Mouse (Mus musculus): ENCODE results near the gene Gfi1b. TPM values are rescaled to one million over a fixed set of nuclear protein-coding genes. Genes with fewer than 3 reads are reported as not detected.

Gene Gfi1b
- polyA plus RNA-seq, 1 experiment from 2014 or later: 0.42 TPM

GRCm38 (mm10) chr2:28605789-28606541 lies 15.8 kb downstream of the Gfi1b start:
- Histone ChIP-seq H3K9me3 (ENCODE audit: low read length) (no peaks in the 10 kb centered on the region), H3K27me3 (ENCODE audit: insufficient read depth, low read length) (no peaks in the 10 kb centered on the region), H3K36me3 (ENCODE audit: insufficient read depth, low read length) (no peaks in the 10 kb centered on the region), H3K4me1 (ENCODE audit: insufficient read depth, low read length) (peaks cover 11% of the 10 kb centered on the region), H3K4me3 (ENCODE audit: low read length) (no peak overlapping the region), H3K27ac (ENCODE audit: low read length) (no peak overlapping the region; the same call in 1 of the 2 replicates), H3K4me2 (replicated peaks; ENCODE audit: low read depth, low read length) (no peak overlapping the region), H3K9ac (replicated peaks; ENCODE audit: low read length) (no peak overlapping the region)
- ATAC-seq (ENCODE audit: low FRiP score, low TSS enrichment): peak; percentile 64
- WGBS: 37% methylated on average over 14 of the region's 14 CpGs

- WGBS: 93% methylated on average over 5 of the region's 5 CpGs
Observed at GRCm38 (mm10) chr2:28603542-28603941, 18.2 kb downstream of the Gfi1b start.

GRCm38 (mm10) chr2:28601720-28602590 lies 19.8 kb downstream of the Gfi1b start:
- Histone ChIP-seq H3K4me1 (ENCODE audit: insufficient read depth, low read length) (peaks cover 7% of the 10 kb centered on the region), H3K36me3 (ENCODE audit: insufficient read depth, low read length) (no peaks in the 10 kb centered on the region), H3K4me2 (replicated peaks; ENCODE audit: low read depth, low read length) (no peak overlapping the region), H3K27ac (ENCODE audit: low read length) (no peak overlapping the region), H3K9ac (replicated peaks; ENCODE audit: low read length) (no peak overlapping the region), H3K9me3 (ENCODE audit: low read length) (0 out of 2 replicates have a peak, but pooled peaks cover 2% of the 10 kb centered on the region), H3K4me3 (ENCODE audit: low read length) (no peak overlapping the region), H3K27me3 (ENCODE audit: insufficient read depth, low read length) (no peaks in the 10 kb centered on the region)
- WGBS: 45% methylated on average over 12 of the region's 12 CpGs
- ATAC-seq (ENCODE audit: low FRiP score, low TSS enrichment): peak; percentile 19; the same call in 1 of the 2 replicates

More at GRCm38 (mm10) chr2:28603542-28603941, 18.2 kb downstream of the Gfi1b start:
- Histone ChIP-seq H3K4me1 (ENCODE audit: insufficient read depth, low read length) (peaks cover 11% of the 10 kb centered on the region), H3K27me3 (ENCODE audit: insufficient read depth, low read length) (no peaks in the 10 kb centered on the region), H3K4me2 (replicated peaks; ENCODE audit: low read depth, low read length) (no peak overlapping the region), H3K36me3 (ENCODE audit: insufficient read depth, low read length) (no peaks in the 10 kb centered on the region), H3K9ac (replicated peaks; ENCODE audit: low read length) (no peak overlapping the region), H3K9me3 (ENCODE audit: low read length) (no peaks in the 10 kb centered on the region), H3K4me3 (ENCODE audit: low read length) (no peak overlapping the region), H3K27ac (ENCODE audit: low read length) (no peak overlapping the region)
- ATAC-seq (ENCODE audit: low FRiP score, low TSS enrichment): no peak

- Histone ChIP-seq H3K36me3 (ENCODE audit: insufficient read depth, low read length) (no peaks in the 10 kb centered on the region), H3K27ac (ENCODE audit: low read length) (no peak overlapping the region), H3K9me3 (ENCODE audit: low read length) (0 out of 2 replicates have a peak, but pooled peaks cover 2% of the 10 kb centered on the region), H3K27me3 (ENCODE audit: insufficient read depth, low read length) (no peaks in the 10 kb centered on the region), H3K4me3 (ENCODE audit: low read length) (no peak overlapping the region), H3K4me1 (ENCODE audit: insufficient read depth, low read length) (no peaks in the 10 kb centered on the region), H3K9ac (replicated peaks; ENCODE audit: low read length) (no peak overlapping the region), H3K4me2 (replicated peaks; ENCODE audit: low read depth, low read length) (no peak overlapping the region)
- no peak for ATAC-seq (ENCODE audit: low FRiP score, low TSS enrichment)
- WGBS: 67% methylated on average over 6 of the region's 6 CpGs
Observed at GRCm38 (mm10) chr2:28599569-28599900, 22.2 kb downstream of the Gfi1b start.

GRCm38 (mm10) chr2:28598692-28599568 lies 22.9 kb downstream of the Gfi1b start:
- no peak overlapping the region for H3K4me3 ChIP-seq (ENCODE audit: low read length)
- no peak for ATAC-seq (ENCODE audit: low FRiP score, low TSS enrichment)
- no peak overlapping the region for H3K4me2 ChIP-seq (replicated peaks; ENCODE audit: low read depth, low read length)
- H3K36me3 ChIP-seq (ENCODE audit: insufficient read depth, low read length): no peaks in the 10 kb centered on the region
- no peak overlapping the region for H3K27ac ChIP-seq (ENCODE audit: low read length)
- 0 out of 2 replicates have a peak, but pooled peaks cover 2% of the 10 kb centered on the region for H3K9me3 ChIP-seq (ENCODE audit: low read length)
- H3K9ac ChIP-seq (replicated peaks; ENCODE audit: low read length): no peak overlapping the region
- H3K4me1 ChIP-seq (ENCODE audit: insufficient read depth, low read length): no peaks in the 10 kb centered on the region
- H3K27me3 ChIP-seq (ENCODE audit: insufficient read depth, low read length): no peaks in the 10 kb centered on the region
- 51% methylated on average over 12 of the region's 12 CpGs for WGBS

- Histone ChIP-seq H3K27ac (ENCODE audit: low read length) (no peak overlapping the region), H3K9me3 (ENCODE audit: low read length) (0 out of 2 replicates have a peak, but pooled peaks cover 2% of the 10 kb centered on the region), H3K4me1 (ENCODE audit: insufficient read depth, low read length) (no peaks in the 10 kb centered on the region), H3K9ac (replicated peaks; ENCODE audit: low read length) (no peak overlapping the region), H3K36me3 (ENCODE audit: insufficient read depth, low read length) (no peaks in the 10 kb centered on the region), H3K4me3 (ENCODE audit: low read length) (no peak overlapping the region), H3K27me3 (ENCODE audit: insufficient read depth, low read length) (no peaks in the 10 kb centered on the region), H3K4me2 (replicated peaks; ENCODE audit: low read depth, low read length) (no peak overlapping the region)
- no peak for ATAC-seq (ENCODE audit: low FRiP score, low TSS enrichment)
- 75% methylated on average over 7 of the region's 7 CpGs for WGBS
Observed at GRCm38 (mm10) chr2:28597733-28598547, 23.8 kb downstream of the Gfi1b start.

- ATAC-seq (ENCODE audit: low FRiP score, low TSS enrichment): no peak
- no peak overlapping the region for H3K4me3 ChIP-seq (ENCODE audit: low read length)
- WGBS: 94% methylated on average over 7 of the region's 7 CpGs
Observed at GRCm38 (mm10) chr2:28596998-28597397, 24.8 kb downstream of the Gfi1b start.

GRCm38 (mm10) chr2:28596021-28596420 lies 25.8 kb downstream of the Gfi1b start:
- H3K4me3 ChIP-seq (ENCODE audit: low read length): no peak overlapping the region
- H3K36me3 ChIP-seq (ENCODE audit: insufficient read depth, low read length): no peaks in the 10 kb centered on the region
- H3K9ac ChIP-seq (replicated peaks; ENCODE audit: low read length): no peak overlapping the region
- H3K27ac ChIP-seq (ENCODE audit: low read length): no peak overlapping the region
- no peak for ATAC-seq (ENCODE audit: low FRiP score, low TSS enrichment)
- no peak overlapping the region for H3K4me2 ChIP-seq (replicated peaks; ENCODE audit: low read depth, low read length)
- 0 out of 2 replicates have a peak, but pooled peaks cover 2% of the 10 kb centered on the region for H3K9me3 ChIP-seq (ENCODE audit: low read length)
- no peaks in the 10 kb centered on the region for H3K27me3 ChIP-seq (ENCODE audit: insufficient read depth, low read length)
- H3K4me1 ChIP-seq (ENCODE audit: insufficient read depth, low read length): no peaks in the 10 kb centered on the region
- WGBS: 76% methylated on average over 7 of the region's 7 CpGs

More at GRCm38 (mm10) chr2:28596998-28597397, 24.8 kb downstream of the Gfi1b start:
- Histone ChIP-seq H3K9me3 (ENCODE audit: low read length) (0 out of 2 replicates have a peak, but pooled peaks cover 2% of the 10 kb centered on the region), H3K36me3 (ENCODE audit: insufficient read depth, low read length) (no peaks in the 10 kb centered on the region), H3K4me2 (replicated peaks; ENCODE audit: low read depth, low read length) (no peak overlapping the region), H3K4me1 (ENCODE audit: insufficient read depth, low read length) (no peaks in the 10 kb centered on the region), H3K27ac (ENCODE audit: low read length) (no peak overlapping the region), H3K27me3 (ENCODE audit: insufficient read depth, low read length) (no peaks in the 10 kb centered on the region), H3K9ac (replicated peaks; ENCODE audit: low read length) (no peak overlapping the region)

Data from kidney, embryonic 16.5 days (tissue).